Mouse (Mus musculus): Measurements from ENCODE around the gene Ush1g.

DNA sequence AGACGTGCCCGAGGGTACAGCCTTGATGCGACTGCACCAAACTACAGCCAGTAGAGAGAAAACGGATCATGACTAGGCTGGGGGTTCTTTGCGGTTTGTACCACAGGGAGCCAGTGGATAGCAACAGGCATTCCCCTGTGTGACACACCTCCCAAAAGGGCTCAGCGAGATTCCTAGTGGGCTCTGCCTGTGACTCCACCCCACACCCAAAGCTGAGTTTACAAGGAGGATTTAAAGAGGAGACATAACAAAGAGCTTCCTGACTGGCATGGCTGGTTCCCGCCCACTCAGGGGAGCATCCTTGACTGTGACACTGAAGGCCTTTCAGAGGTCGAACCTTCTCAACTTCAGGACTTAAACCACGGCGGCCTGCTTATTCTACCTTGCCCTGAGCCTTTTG is 30.3 kb downstream of the Ush1g start:
- no peak for TF ChIP-seq CTCF (IDR thresholded peaks at IDR 0.05; ENCODE audit: control insufficient read depth, insufficient read depth, insufficient read length)
- no peak for TF ChIP-seq USF1 (IDR thresholded peaks at IDR 0.05; ENCODE audit: low read depth)
- peak; percentile 60 for TF ChIP-seq MAX (IDR thresholded peaks at IDR 0.05)
- TF ChIP-seq FOSL1 (IDR thresholded peaks at IDR 0.05; ENCODE audit: insufficient read depth, low read length, poor library complexity, severe bottlenecking) = no peak
- no peak for TF ChIP-seq CEBPB (IDR thresholded peaks at IDR 0.05; ENCODE audit: low read depth)
